Mouse (Mus musculus) embryonic facial prominence, embryonic 14.5 days (tissue): ENCODE measurements at regions not wholly inside any gene's neighbourhood (a gene's known extent, or its start where the extent isn't known, plus 50 kb on each side); places are given as distances from the start of the nearest gene placed in this dataset.

ENCODE experiments used
- ATAC-seq: fragments of 200-750 bp; cut with Nextera tagmentation; 2 replicates; pipeline ENCODE4 v1.8.0; 2017; ENCODE audit warnings: low read depth, moderate number of reproducible peaks, moderate TSS enrichment
- DNase-seq: peaks from one replicate; pipeline ENCODE4 v3.0.0-alpha.2; 2015; ENCODE audit warnings: low spot score
- H3K27ac ChIP-seq: fragments of 300-500 bp; sonication (generic); replicated peaks from 2 replicates; pipeline ENCODE4 v1.5.1; 2014; ENCODE audit warnings: low read depth, mild to moderate bottlenecking, low read length, moderate library complexity
- H3K27me3 ChIP-seq: fragments of 300-500 bp; sonication (generic); replicated peaks from 2 replicates; pipeline ENCODE4 v1.6.1; 2014; ENCODE audit warnings: low read length; ENCODE audit not compliant: control insufficient read depth, insufficient read depth
- H3K36me3 ChIP-seq: fragments of 300-500 bp; sonication (generic); 2 replicates; pipeline ENCODE4 v1.6.1; 2014; ENCODE audit warnings: low read length, mixed read lengths; ENCODE audit not compliant: control insufficient read depth, insufficient read depth
- H3K4me1 ChIP-seq: fragments of 300-500 bp; sonication (generic); 2 replicates; pipeline ENCODE4 v1.6.1; 2014; ENCODE audit warnings: antibody characterized with exemption, low read length; ENCODE audit not compliant: control insufficient read depth, insufficient read depth
- H3K4me2 ChIP-seq: fragments of 300-500 bp; sonication (generic); 2 replicates; pipeline ENCODE4 v1.6.1; 2014; ENCODE audit warnings: low read depth, mild to moderate bottlenecking, low read length, moderate library complexity, mixed read lengths
- H3K4me3 ChIP-seq: fragments of 300-500 bp; sonication (generic); 2 replicates; pipeline ENCODE4 v1.5.1; 2014; ENCODE audit warnings: low read depth, mild to moderate bottlenecking, low read length
- H3K9ac ChIP-seq: fragments of 300-500 bp; sonication (generic); 2 replicates; pipeline ENCODE4 v1.6.1; 2014; ENCODE audit warnings: low read depth, mild to moderate bottlenecking, low read length, moderate library complexity, mixed read lengths
- H3K9me3 ChIP-seq: fragments of 300-500 bp; sonication (generic); 2 replicates; pipeline ENCODE4 v1.6.1; 2016; ENCODE audit warnings: low read length; ENCODE audit not compliant: control insufficient read depth
- WGBS: fragments of 180-500 bp; shearing (Covaris S2); extraction: QIAGEN DNeasy Blood & Tissue Kit; methylation state at CpG from one replicate; pipeline ENCODE4 v1.1.7; 2014; 5-methylcytosine and 5-hydroxymethylcytosine counted together

- no peak overlapping the region for H3K4me2 ChIP-seq
- ATAC-seq (no peak), DNase-seq (no peak)
- no peak overlapping the region for H3K4me3 ChIP-seq
- no peaks in the 10 kb centered on the region for H3K9me3 ChIP-seq
- no peak overlapping the region for H3K27ac ChIP-seq
- no peaks in the 10 kb centered on the region for H3K27me3 ChIP-seq
- WGBS, result 76% methylated on average over 4 of the region's 4 CpGs
- H3K9ac ChIP-seq, result no peak overlapping the region
- no peaks in the 10 kb centered on the region for H3K4me1 ChIP-seq
- no peaks in the 10 kb centered on the region for H3K36me3 ChIP-seq
Measured at GRCm38 (mm10) chr3:43339101-43339500, 1596.7 kb downstream of the D3Ertd751e start.

- Histone ChIP-seq H3K4me2 (no peak overlapping the region), H3K4me1 (no peaks in the 10 kb centered on the region), H3K27me3 (no peaks in the 10 kb centered on the region), H3K9ac (no peak overlapping the region), H3K4me3 (no peak overlapping the region), H3K27ac (no peak overlapping the region), H3K36me3 (no peaks in the 10 kb centered on the region), H3K9me3 (no peaks in the 10 kb centered on the region)
- WGBS, result 84% methylated on average over 1 of the region's 1 CpGs
- no peak for ATAC-seq
- DNase-seq, result peak; percentile 17
Measured at GRCm38 (mm10) chr3:43342928-43343327, 1600.5 kb downstream of the D3Ertd751e start.

GRCm38 (mm10) chr3:43352829-43353228 is 1610.4 kb downstream of the D3Ertd751e start:
- DNase-seq (peak; percentile 22), ATAC-seq (no peak)
- Histone ChIP-seq H3K9me3 (no peaks in the 10 kb centered on the region), H3K4me2 (no peak overlapping the region), H3K4me1 (no peaks in the 10 kb centered on the region), H3K36me3 (no peaks in the 10 kb centered on the region), H3K27ac (no peak overlapping the region), H3K4me3 (no peak overlapping the region), H3K27me3 (no peaks in the 10 kb centered on the region), H3K9ac (no peak overlapping the region)

GRCm38 (mm10) chr3:43358511-43358910 is 1616.1 kb downstream of the D3Ertd751e start:
- ATAC-seq (no peak), DNase-seq (no peak)
- no peaks in the 10 kb centered on the region for H3K36me3 ChIP-seq
- H3K9ac ChIP-seq, result no peak overlapping the region
- H3K4me2 ChIP-seq, result no peak overlapping the region
- H3K9me3 ChIP-seq, result peaks cover 3% of the 10 kb centered on the region; the same call in 1 of the 2 replicates
- no peaks in the 10 kb centered on the region for H3K27me3 ChIP-seq
- H3K27ac ChIP-seq, result no peak overlapping the region
- H3K4me3 ChIP-seq, result no peak overlapping the region
- H3K4me1 ChIP-seq, result no peaks in the 10 kb centered on the region
- WGBS, result 69% methylated on average over 1 of the region's 1 CpGs

- Histone ChIP-seq H3K4me1 (no peaks in the 10 kb centered on the region), H3K4me2 (no peak overlapping the region), H3K36me3 (no peaks in the 10 kb centered on the region), H3K27me3 (no peaks in the 10 kb centered on the region), H3K9me3 (no peaks in the 10 kb centered on the region), H3K9ac (no peak overlapping the region), H3K27ac (no peak overlapping the region), H3K4me3 (no peak overlapping the region)
- peak; percentile 24 for DNase-seq
- ATAC-seq, result no peak
Measured at GRCm38 (mm10) chr3:43399893-43400292, 1657.5 kb downstream of the D3Ertd751e start.

- 56% methylated on average over 1 of the region's 1 CpGs for WGBS
- no peak overlapping the region for H3K27ac ChIP-seq
- H3K9ac ChIP-seq, result no peak overlapping the region
- H3K4me3 ChIP-seq, result no peak overlapping the region
- ATAC-seq, result no peak
- H3K4me1 ChIP-seq, result no peaks in the 10 kb centered on the region
- no peaks in the 10 kb centered on the region for H3K36me3 ChIP-seq
- H3K9me3 ChIP-seq, result no peaks in the 10 kb centered on the region
- no peak overlapping the region for H3K4me2 ChIP-seq
- H3K27me3 ChIP-seq, result no peaks in the 10 kb centered on the region
- DNase-seq, result no peak
Measured at GRCm38 (mm10) chr3:43424886-43425285, 1682.5 kb downstream of the D3Ertd751e start.

- Histone ChIP-seq H3K27ac (no peak overlapping the region), H3K27me3 (no peaks in the 10 kb centered on the region), H3K9me3 (no peaks in the 10 kb centered on the region), H3K4me1 (no peaks in the 10 kb centered on the region), H3K4me2 (no peak overlapping the region), H3K9ac (no peak overlapping the region), H3K4me3 (no peak overlapping the region), H3K36me3 (no peaks in the 10 kb centered on the region)
- ATAC-seq, result no peak
- DNase-seq, result no peak
Measured at GRCm38 (mm10) chr3:43426672-43427071, 1684.3 kb downstream of the D3Ertd751e start.

GRCm38 (mm10) chr3:43461541-43462109 is 1719.2 kb downstream of the D3Ertd751e start:
- no peaks in the 10 kb centered on the region for H3K9me3 ChIP-seq
- WGBS, result 82% methylated on average over 3 of the region's 3 CpGs
- no peak overlapping the region for H3K4me2 ChIP-seq
- H3K4me1 ChIP-seq, result no peaks in the 10 kb centered on the region
- no peak overlapping the region for H3K27ac ChIP-seq
- ATAC-seq (peak; percentile 41; the same call in 1 of the 2 replicates), DNase-seq (no peak)
- no peak overlapping the region for H3K9ac ChIP-seq
- no peaks in the 10 kb centered on the region for H3K36me3 ChIP-seq
- no peaks in the 10 kb centered on the region for H3K27me3 ChIP-seq
- H3K4me3 ChIP-seq, result no peak overlapping the region
